Mouse (Mus musculus) right cerebral cortex, postnatal 4 days (tissue): ENCODE results near the gene Mettl26.

Source experiments
- DNase-seq: peaks from one replicate; pipeline ENCODE4 v3.0.0-alpha.2; 2022

The Mettl26 gene

DNA sequence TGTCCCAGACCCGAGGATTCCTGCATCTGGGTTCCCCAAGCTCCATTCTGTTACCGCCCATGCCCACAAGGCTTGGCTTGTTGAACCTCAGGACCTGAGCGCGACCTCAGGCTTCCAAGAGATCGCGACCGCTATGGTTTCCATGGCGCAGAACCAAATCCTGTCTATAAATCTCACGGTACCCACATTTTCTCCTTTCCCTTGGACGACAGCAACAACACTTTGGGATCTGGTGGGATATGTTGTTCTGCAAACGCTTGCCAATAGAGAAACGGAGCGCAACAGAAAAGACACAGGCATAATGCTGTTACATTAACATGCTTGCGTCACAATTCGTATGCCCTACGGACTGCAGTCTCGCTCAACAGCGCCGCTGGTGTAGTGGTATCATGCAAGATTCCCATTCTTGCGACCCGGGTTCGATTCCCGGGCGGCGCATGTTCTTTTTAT lies at the start of gene Mettl26:
Gene Mettl26, plus strand, starts transcription at position 354 of the 450 bp plus-strand sequence.
- DNase-seq: peak; percentile 99

- no peak for DNase-seq
Measured at GRCm38 (mm10) chr17:25825311-25825710, 49.6 kb upstream of the Mettl26 start.

DNA sequence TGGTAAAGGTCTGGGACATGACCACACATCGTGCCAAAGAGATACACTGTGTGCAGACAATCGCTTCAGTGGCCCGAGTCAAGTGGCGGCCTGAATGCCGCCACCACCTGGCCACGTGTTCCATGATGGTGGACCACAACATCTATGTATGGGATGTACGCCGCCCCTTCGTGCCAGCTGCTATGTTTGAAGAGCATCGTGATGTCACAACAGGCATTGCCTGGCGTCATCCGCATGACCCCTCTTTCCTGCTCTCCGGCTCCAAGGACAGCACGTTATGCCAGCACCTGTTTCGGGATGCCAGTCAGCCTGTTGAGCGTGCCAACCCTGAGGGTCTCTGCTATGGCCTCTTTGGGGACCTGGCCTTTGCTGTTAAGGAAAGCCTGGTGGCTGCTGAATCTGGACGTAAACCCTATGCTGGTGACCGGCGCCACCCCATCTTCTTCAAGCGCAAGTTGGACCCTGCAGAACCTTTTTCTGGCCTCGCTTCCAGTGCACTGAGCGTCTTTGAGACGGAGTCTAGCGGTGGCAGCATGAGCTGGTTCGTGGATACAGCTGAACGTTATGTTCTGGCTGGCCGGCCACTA lies 48.8 kb upstream of the Mettl26 start:
- no peak for DNase-seq

- no peak for DNase-seq
Measured at GRCm38 (mm10) chr17:25827011-25827410, 47.9 kb upstream of the Mettl26 start.

DNA sequence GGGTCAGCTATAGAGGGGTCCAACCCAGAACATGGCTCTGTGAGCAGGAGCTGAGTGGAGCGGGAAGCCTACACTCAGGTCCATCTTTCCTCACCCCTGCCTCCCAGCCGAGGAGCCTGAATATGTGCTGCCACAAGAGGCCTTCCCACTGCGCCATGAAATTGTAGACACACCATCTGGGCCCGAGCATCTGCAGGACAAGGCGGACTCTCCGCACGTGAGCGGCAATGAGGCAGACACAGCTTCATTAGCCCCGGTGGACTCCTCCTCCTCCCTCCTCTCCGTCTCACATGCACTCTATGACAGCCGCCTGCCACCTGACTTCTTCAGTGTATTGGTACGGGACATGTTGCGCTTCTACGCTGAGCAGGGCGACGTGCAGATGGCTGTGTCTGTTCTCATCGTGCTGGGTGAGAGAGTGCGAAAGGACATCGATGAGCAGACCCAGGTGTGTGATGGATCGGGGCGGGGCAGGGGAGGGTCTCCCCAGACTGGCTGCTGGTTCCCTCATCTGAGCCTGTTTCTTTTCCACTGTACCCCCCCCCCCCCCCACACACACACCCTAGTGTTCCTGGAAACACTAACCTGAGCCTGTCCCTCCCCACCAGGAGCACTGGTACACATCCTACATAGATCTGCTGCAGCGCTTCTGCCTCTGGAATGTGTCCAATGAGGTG lies 47.2 kb upstream of the Mettl26 start:
- no peak for DNase-seq

DNA sequence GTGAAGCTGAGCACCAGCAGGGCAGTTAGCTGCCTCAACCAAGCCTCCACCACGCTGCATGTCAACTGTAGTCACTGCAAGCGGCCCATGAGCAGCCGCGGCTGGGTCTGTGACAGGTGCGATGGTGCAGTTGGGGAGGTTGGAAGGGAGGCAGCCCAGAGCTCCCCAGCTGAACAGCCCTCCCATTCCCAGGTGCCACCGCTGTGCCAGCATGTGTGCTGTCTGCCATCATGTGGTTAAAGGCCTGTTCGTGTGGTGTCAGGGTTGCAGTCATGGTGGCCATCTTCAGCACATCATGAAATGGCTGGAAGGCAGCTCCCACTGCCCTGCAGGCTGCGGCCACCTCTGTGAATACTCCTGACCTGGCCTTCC lies 46.7 kb upstream of the Mettl26 start:
- DNase-seq: no peak

- DNase-seq: peak; percentile 78
Measured at GRCm38 (mm10) chr17:25828712-25829557, 45.9 kb upstream of the Mettl26 start, which contains the start of gene Jmjd8. Gene Jmjd8, plus strand, starts transcription at chr17:25828867.

- DNase-seq: no peak
Measured at GRCm38 (mm10) chr17:25829558-25830017, 45.3 kb upstream of the Mettl26 start.

DNA sequence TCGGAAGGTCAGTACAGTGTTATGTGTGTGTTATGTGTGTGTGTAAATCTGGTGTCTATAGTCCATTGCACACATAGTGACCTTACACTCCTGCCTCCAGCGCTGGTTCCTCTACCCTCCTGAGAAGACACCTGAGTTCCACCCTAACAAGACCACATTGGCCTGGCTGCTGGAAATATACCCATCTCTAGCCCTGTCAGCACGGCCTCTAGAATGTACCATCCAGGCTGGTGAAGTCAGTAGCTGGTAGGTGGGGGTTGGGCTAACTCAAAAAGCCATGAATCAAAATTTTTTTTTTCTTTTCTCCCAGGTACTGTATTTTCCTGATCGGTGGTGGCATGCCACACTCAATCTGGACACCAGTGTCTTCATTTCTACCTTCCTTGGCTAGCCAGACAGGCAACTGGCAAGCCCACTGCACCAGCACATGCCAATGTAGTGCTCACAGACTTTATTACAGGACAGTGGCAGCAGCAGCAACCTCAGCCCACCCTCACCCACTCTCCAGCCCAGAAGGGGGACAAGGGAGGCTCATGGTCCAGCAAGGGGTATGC lies 44.6 kb upstream of the Mettl26 start:
- no peak for DNase-seq

GRCm38 (mm10) chr17:25830806-25831431 lies 44.0 kb upstream of the Mettl26 start:
- no peak for DNase-seq

- no peak for DNase-seq
Measured at GRCm38 (mm10) chr17:25831451-25832281, 43.2 kb upstream of the Mettl26 start.

- peak; percentile 96 for DNase-seq
Measured at GRCm38 (mm10) chr17:25832436-25833290, 42.2 kb upstream of the Mettl26 start.

GRCm38 (mm10) chr17:25833291-25833663 lies 41.6 kb upstream of the Mettl26 start, which contains the start of gene Stub1:
Gene Stub1, minus strand, starts transcription at chr17:25833404.
- DNase-seq: peak; percentile 78

- DNase-seq: no peak
Measured at GRCm38 (mm10) chr17:25833961-25834594, 40.8 kb upstream of the Mettl26 start.

GRCm38 (mm10) chr17:25834595-25835222 lies 40.2 kb upstream of the Mettl26 start:
- no peak for DNase-seq

DNA sequence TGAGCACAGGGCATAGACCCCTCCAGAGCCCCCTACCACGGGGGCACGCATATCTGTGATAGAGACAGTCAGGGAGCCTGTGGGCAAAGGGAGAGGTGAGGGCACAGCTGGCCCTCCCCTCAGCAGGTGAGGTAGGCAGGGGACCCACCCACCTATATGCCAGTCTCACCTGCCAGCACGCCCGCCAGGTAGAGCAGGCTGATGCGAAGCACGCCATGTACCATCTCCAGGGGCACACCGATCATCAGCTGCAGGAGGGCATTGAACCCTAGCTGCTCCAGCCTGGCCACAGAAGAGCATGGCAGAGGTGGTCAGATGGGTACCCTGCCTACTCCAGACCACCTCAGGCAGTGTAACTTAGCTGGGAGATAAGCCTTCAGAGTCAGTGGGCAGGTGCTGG lies 39.6 kb upstream of the Mettl26 start:
- no peak for DNase-seq

DNA sequence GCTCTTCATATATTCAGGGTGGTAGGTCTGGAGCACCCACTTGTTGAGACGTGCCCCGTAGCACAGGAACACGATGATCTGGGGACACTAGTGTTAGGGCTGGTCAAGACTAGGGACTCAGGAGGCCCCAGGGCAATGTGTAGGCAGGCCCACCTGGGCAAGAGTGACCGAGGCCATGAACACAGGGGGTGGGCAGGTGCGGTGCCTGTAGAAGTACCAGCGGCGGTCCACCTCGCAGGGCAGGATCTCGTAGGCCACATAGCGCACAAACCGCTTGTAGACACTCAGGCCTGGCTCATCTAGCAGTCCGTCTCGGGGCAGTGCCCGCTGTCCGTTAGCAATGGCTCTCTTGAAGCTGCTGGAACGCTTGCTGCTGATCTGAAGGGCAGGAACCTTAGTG lies 39.1 kb upstream of the Mettl26 start:
- no peak for DNase-seq

GRCm38 (mm10) chr17:25836397-25837075 lies 38.3 kb upstream of the Mettl26 start:
- DNase-seq: no peak

DNA sequence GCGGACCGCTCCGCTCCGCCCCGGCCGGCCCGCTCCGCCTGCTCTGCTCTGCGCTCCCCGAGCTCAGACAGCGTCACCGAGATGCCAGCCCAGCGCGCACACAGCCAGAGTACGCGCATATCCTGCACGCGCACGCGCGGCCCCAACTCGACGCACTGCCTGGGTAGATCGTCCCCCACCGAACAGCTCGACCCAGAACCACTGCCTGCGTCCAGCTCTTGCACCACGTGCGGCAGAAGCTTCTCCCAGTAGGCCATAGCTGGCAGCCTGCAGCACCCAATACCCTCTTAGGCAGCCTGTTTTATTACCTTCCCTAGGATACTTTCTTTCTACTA lies 37.8 kb upstream of the Mettl26 start, which contains the start of gene Rhbdl1:
Gene Rhbdl1, minus strand, starts transcription at position 220 of the 335 bp plus-strand sequence.
- peak; percentile 89 for DNase-seq
